Mouse (Mus musculus) heart, adult 2 months (tissue): Measurements from ENCODE around the gene 4931417E11Rik. TPM values are rescaled to one million over a fixed set of nuclear protein-coding genes. Genes with fewer than 3 reads are reported as not detected.

ENCODE experiments used
- DNase-seq, 2 experiments: peaks; one replicate each; pipeline ENCODE4 v3.0.0; 2021
- H3K27ac ChIP-seq: fragments of 200-600 bp; 2 replicates; pipeline ENCODE4 v1.8.1; 2022
- H3K27me3 ChIP-seq: fragments of 200-500 bp; 2 replicates; pipeline ENCODE4 v1.6.1; 2012; ENCODE audit warnings: mild to moderate bottlenecking, low read length, inconsistent platforms, mixed read lengths; ENCODE audit not compliant: control insufficient read depth, insufficient read depth
- H3K36me3 ChIP-seq: fragments of 200-500 bp; 2 replicates; pipeline ENCODE4 v1.6.1; 2012; ENCODE audit warnings: low read length, inconsistent platforms; ENCODE audit not compliant: control insufficient read depth, insufficient read depth
- H3K4me1 ChIP-seq: fragments of 200-500 bp; 2 replicates; pipeline ENCODE4 v1.6.1; 2011; ENCODE audit warnings: low read length; ENCODE audit not compliant: control insufficient read depth, insufficient read depth
- H3K4me3 ChIP-seq: fragments of 200-600 bp; 2 replicates; pipeline ENCODE4 v1.8.1; 2022
- H3K79me2 ChIP-seq: fragments of 200-500 bp; replicated peaks from 2 replicates; pipeline ENCODE4 v1.6.1; 2012; ENCODE audit warnings: mild to moderate bottlenecking, inconsistent platforms, low read length, moderate library complexity, mixed read lengths; ENCODE audit not compliant: control insufficient read depth, insufficient read depth
- H3K9ac ChIP-seq: fragments of 200-500 bp; 2 replicates; pipeline ENCODE4 v1.6.1; 2012; ENCODE audit warnings: low read depth, mild to moderate bottlenecking, control low read depth, inconsistent platforms, low read length, mixed read lengths
- CTCF ChIP-seq: fragments of 200-600 bp; IDR thresholded peaks from 2 replicates; pipeline ENCODE4 v1.8.1; 2022; ENCODE audit warnings: antibody characterized with exemption, mild to moderate bottlenecking, moderate library complexity
- EP300 ChIP-seq: fragments of 200-500 bp; IDR thresholded peaks from 2 replicates; pipeline ENCODE4 v1.6.1; 2011; ENCODE audit warnings: low read depth, low read length, control low read depth; ENCODE audit not compliant: insufficient read depth
- POLR2A ChIP-seq: fragments of 200-500 bp; IDR thresholded peaks from 2 replicates; pipeline ENCODE4 v1.6.1; 2011; ENCODE audit warnings: mild to moderate bottlenecking, low read depth, low read length, control low read depth; ENCODE audit not compliant: insufficient read depth
- WGBS: fragments of 180-500 bp; shearing (Covaris S2); methylation state at CpG from one replicate; pipeline ENCODE4 v1.1.7; 2018; 5-methylcytosine and 5-hydroxymethylcytosine counted together
- intact Hi-C: fragments of 180-260 bp; cut with DNase I; formaldehyde crosslinking; loops from one replicate; pipeline ENCODE4 v1.15.1; 2025
- polyA plus RNA-seq: library from polyadenylated mRNA; depleted of rRNA; stranded (reverse); fragments of >200 nt; gene quantifications from 2 replicates; pipeline ENCODE4 v1.2.3, GENCODE M21; 2012; rRNA removed
- total RNA-seq, 2 experiments: library from RNA; stranded (reverse); gene quantifications; 2 replicates each; pipeline ENCODE4 v1.2.3; 2021

The 4931417E11Rik gene
- total and polyA plus RNA-seq, 3 experiments = not detected

GRCm38 (mm10) chr6:73485616-73486015, 16.1 kb upstream of the 4931417E11Rik start:
- Histone ChIP-seq H3K79me2 (no peaks in the 10 kb centered on the region), H3K4me1 (no peaks in the 10 kb centered on the region), H3K27me3 (no peaks in the 10 kb centered on the region), H3K9ac (no peak overlapping the region), H3K36me3 (no peaks in the 10 kb centered on the region), H3K27ac (no peak overlapping the region), H3K4me3 (no peak overlapping the region)
- 85% methylated on average over 3 of the region's 3 CpGs for WGBS
- no peak for DNase-seq
- TF ChIP-seq EP300 (no peak), POLR2A (no peak), CTCF (no peak)
- intact Hi-C loops = no loop called here

- no peak overlapping the region for H3K27ac ChIP-seq
- 64% methylated on average over 3 of the region's 3 CpGs for WGBS
- no peaks in the 10 kb centered on the region for H3K27me3 ChIP-seq
- no peak overlapping the region for H3K4me3 ChIP-seq
- DNase-seq = no peak
- no peak overlapping the region for H3K9ac ChIP-seq
- H3K36me3 ChIP-seq = no peaks in the 10 kb centered on the region
- no peaks in the 10 kb centered on the region for H3K79me2 ChIP-seq
- no peaks in the 10 kb centered on the region for H3K4me1 ChIP-seq
- intact Hi-C loops = no loop called here
- TF ChIP-seq CTCF (no peak), POLR2A (no peak), EP300 (no peak)
Observed at GRCm38 (mm10) chr6:73466084-73466483, 3.4 kb downstream of the 4931417E11Rik start.

- Histone ChIP-seq H3K79me2 (no peaks in the 10 kb centered on the region), H3K27me3 (no peaks in the 10 kb centered on the region), H3K36me3 (no peaks in the 10 kb centered on the region), H3K4me3 (no peak overlapping the region), H3K9ac (no peak overlapping the region), H3K27ac (no peak overlapping the region), H3K4me1 (no peaks in the 10 kb centered on the region)
- WGBS = 60% methylated on average over 5 of the region's 5 CpGs
- TF ChIP-seq POLR2A = no peak
- TF ChIP-seq CTCF = no peak
- no peak for TF ChIP-seq EP300
- intact Hi-C loops = no loop called here
- no peak for DNase-seq
Observed at GRCm38 (mm10) chr6:73462543-73462942, 6.9 kb downstream of the 4931417E11Rik start.

GRCm38 (mm10) chr6:73433912-73434311, 35.6 kb downstream of the 4931417E11Rik start:
- no peak for DNase-seq
- Histone ChIP-seq H3K36me3 (no peaks in the 10 kb centered on the region), H3K9ac (no peak overlapping the region), H3K27me3 (no peaks in the 10 kb centered on the region), H3K79me2 (no peaks in the 10 kb centered on the region), H3K27ac (no peak overlapping the region), H3K4me1 (no peaks in the 10 kb centered on the region), H3K4me3 (no peak overlapping the region)
- WGBS = 25% methylated on average over 3 of the region's 3 CpGs
- TF ChIP-seq CTCF (no peak), EP300 (no peak), POLR2A (no peak)
- intact Hi-C loops = no loop called here

GRCm38 (mm10) chr6:73428618-73429336, 40.7 kb downstream of the 4931417E11Rik start:
- TF ChIP-seq POLR2A (no peak), EP300 (no peak), CTCF (no peak)
- Histone ChIP-seq H3K27me3 (no peaks in the 10 kb centered on the region), H3K36me3 (no peaks in the 10 kb centered on the region), H3K27ac (no peak overlapping the region), H3K79me2 (no peaks in the 10 kb centered on the region), H3K9ac (no peak overlapping the region), H3K4me1 (no peaks in the 10 kb centered on the region), H3K4me3 (no peak overlapping the region)
- DNase-seq = no peak
- WGBS = 53% methylated on average over 14 of the region's 14 CpGs
- intact Hi-C loops = no loop called here

GRCm38 (mm10) chr6:73427273-73427812, 42.1 kb downstream of the 4931417E11Rik start:
- Histone ChIP-seq H3K4me1 (no peaks in the 10 kb centered on the region), H3K9ac (no peak overlapping the region), H3K79me2 (no peaks in the 10 kb centered on the region), H3K27me3 (no peaks in the 10 kb centered on the region), H3K27ac (no peak overlapping the region), H3K36me3 (no peaks in the 10 kb centered on the region), H3K4me3 (no peak overlapping the region)
- intact Hi-C loops = no loop called here
- TF ChIP-seq POLR2A = no peak
- TF ChIP-seq CTCF = no peak
- no peak for TF ChIP-seq EP300
- no peak for DNase-seq
- 13% methylated on average over 1 of the region's 1 CpGs for WGBS

Other genes starting within 250 kb of the 4931417E11Rik start
- under 1 TPM; 0.05 to 0.07 TPM for gene Dnah6, start 248.0 kb downstream of the 4931417E11Rik start, total RNA-seq
- 0.09 and 0.27 TPM in 2 replicates for gene Dnah6, start 248.0 kb downstream of the 4931417E11Rik start, polyA plus RNA-seq
- gene Suclg1, start 221.3 kb downstream of the 4931417E11Rik start, total RNA-seq = 100 to 1,000 TPM; 461 to 531 TPM
- gene Suclg1, start 221.3 kb downstream of the 4931417E11Rik start, polyA plus RNA-seq = 312 and 392 TPM in 2 replicates